Mouse (Mus musculus): ENCODE results near the gene Marc2.

Marc2 gene

GRCm38 (mm10) chr1:184808418-184809012 is 37.7 kb downstream of the Marc2 start:
- DNase-seq (ENCODE audit: low spot score) = no peak

- no peak for DNase-seq (ENCODE audit: low spot score)
These were observed 38.4 kb downstream of the Marc2 start for GRCm38 (mm10) chr1:184807627-184808417.

GRCm38 (mm10) chr1:184807123-184807522 is 39.1 kb downstream of the Marc2 start:
- no peak for DNase-seq (ENCODE audit: low spot score)

- no peak for DNase-seq (ENCODE audit: low spot score)
These were observed 40.5 kb downstream of the Marc2 start for GRCm38 (mm10) chr1:184805749-184806148.

DNA sequence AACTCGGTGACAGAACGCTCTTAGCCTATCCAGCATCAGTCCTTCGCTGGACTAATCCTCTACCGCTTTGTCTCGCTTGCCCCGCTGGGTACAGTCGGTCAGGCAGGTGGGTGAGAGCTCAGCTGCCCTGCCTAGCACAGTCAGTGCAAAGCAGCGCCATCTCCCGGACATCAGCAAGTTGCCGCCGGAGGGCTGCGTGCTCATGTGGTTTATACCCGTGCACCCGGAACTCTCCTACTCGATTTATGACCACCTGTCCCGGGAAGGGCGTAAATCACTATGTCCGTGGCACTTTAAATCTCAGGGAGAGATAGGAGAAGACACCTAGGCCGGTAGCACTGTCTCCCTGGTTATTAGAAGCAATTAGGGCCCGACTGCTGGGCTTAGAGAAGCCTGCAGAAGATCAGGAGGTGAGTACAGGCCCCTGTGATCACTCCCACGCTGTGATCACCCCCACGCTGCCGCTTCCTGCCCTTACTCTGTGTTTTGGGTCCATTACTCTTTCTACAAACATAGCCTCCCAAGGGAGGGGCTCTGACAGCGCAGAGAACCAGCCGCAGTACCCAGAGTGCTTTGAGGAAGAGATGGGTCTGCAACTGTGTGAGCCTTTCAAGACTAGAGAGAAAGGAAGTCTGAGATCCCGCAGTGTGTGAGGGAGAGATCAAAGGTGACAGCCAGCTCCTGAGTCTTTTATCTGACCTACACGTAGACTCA is 52.9 kb downstream of the Marc2 start:
- DNase-seq (ENCODE audit: low spot score) = peak; percentile 75

- no peak for DNase-seq (ENCODE audit: low spot score)
These were observed 55.1 kb downstream of the Marc2 start for GRCm38 (mm10) chr1:184791109-184791508.

DNA sequence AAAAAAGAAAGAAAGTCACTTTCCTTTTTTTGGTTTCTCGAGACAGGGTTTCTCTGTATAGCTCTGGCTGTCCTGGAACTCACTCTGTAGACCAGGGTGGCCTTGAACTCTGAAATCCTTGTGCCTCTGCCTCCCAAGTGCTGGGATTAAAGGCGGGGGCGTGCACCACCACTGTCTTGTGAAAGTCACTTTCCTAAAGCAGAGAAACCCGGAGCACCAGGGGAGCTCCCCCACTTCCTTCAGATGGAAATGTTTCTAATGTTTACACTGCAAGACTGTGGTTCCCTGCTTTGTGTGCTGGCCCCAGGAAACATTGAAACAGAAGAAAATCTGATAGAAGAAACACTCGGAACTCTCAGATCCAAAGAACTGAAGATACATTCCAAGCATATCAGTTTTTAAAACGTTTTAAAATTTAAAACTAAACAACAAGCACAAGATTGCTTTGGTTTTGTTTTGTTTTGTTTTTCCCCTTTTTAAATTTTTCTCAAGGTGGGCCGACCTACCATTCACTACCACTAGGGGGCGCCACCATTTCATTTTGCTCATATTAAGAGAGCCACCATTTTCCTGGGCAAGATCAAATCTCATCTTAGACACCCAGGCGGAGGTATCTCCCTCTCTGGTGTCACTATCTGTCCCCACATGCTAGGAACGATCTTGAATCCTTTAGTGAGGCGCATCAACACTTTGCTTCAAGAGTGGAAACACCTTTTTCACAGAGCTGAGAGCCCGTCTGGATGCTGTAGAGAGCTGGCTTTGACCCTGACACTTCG is 59.7 kb downstream of the Marc2 start:
- no peak for DNase-seq (ENCODE audit: low spot score)

GRCm38 (mm10) chr1:184783641-184784040 is 62.6 kb downstream of the Marc2 start:
- DNase-seq (ENCODE audit: low spot score) = no peak

GRCm38 (mm10) chr1:184782161-184782513 is 64.1 kb downstream of the Marc2 start:
- no peak for DNase-seq (ENCODE audit: low spot score)

DNA sequence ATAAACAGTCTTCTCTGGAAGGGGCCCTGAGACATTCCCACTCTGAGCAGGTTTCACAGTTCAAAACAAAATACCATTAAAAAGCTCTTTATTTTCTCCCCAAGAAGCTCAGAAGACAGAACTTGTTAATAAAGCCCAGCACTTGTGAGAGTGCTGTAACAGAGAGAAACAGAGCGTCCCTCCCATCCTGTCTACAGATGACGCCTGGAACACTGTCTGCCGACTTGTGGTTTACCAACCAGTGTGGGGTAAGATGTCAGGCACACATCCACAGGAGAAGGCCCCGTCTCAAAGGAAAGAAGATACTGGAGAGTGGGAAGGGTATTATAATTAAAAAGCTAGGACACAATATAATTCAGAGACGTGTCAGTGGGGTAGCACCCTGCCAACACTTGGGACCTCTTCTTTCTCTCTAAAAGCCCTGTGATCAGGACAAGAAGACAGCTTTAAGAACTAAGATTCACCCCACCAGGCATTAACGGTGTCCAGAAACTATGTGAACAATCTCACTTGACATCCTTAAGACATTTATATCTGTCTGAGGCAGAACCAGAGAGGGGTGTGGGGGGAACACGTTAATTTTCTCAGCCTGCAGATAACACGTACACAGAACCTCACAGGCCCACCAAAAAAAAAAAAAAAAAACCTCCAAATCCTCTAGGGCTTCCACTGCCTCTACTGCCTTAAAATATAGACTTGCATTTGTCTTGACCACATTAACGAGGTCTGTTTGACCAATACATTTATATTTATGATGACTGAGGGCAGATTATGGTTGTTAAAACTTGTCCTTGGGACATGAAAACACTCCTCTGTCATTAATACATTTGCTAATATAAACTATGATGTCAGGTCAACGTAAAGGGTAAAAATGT is 64.7 kb downstream of the Marc2 start:
- no peak for DNase-seq (ENCODE audit: low spot score)

GRCm38 (mm10) chr1:184778157-184778556 is 68.1 kb downstream of the Marc2 start:
- DNase-seq (ENCODE audit: low spot score) = no peak

- DNase-seq (ENCODE audit: low spot score) = no peak
These were observed 69.0 kb downstream of the Marc2 start for GRCm38 (mm10) chr1:184777061-184777795.

DNA sequence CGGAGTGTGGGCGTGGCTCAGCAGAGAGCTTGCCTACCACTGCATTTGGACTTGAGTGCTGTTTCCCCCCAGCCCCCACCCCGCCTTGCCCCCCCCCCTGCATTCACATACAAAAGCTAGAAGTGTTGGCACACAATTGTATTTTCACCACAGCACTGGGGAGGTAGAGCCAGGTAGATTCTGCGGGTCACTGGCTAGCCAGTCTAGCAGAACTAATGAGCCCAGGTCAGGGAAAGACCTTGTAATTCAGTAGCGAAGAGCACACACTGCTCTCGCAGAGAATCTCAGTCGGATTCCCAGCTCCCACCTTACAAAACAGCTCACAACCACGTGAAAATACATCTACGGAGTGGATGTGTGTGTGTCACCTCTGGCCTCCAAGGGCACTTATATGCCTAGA is 71.0 kb downstream of the Marc2 start:
- DNase-seq (ENCODE audit: low spot score) = no peak

- DNase-seq (ENCODE audit: low spot score) = no peak
These were observed 74.4 kb downstream of the Marc2 start for GRCm38 (mm10) chr1:184771891-184772249.

DNA sequence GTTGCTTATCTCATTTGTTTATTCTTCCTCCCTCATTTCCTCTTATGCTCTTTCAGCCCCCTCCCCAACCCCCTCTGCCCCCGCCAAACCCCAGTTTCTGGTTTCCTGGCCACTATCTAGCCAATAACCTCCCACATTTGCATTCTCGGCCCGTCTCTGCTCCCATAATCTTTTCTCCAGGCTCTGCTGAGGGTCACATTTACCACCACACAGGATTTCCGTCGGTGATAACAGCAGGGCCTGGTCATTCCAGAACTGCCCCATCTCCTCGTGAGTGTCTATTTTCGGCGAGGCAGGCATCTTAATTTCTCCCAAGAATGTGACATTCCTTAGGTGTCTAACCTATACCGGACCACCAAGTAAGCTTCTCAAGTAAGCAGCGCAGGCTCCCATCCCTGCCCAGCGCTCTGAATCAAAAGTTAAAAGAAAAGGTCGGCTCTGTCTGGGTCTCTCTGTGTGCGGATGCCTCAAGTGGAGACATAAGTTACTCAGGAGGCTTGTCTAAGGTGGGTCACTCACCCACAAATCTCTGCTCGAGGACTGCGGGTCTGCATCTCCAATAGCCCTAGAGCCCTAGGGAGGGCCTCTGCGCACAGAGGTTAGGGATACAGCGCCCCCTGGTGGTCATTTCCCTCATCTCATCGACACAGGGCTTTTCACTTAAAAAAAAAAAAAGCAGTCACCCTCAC is 74.9 kb downstream of the Marc2 start:
- peak; percentile 91 for DNase-seq (ENCODE audit: low spot score)

DNA sequence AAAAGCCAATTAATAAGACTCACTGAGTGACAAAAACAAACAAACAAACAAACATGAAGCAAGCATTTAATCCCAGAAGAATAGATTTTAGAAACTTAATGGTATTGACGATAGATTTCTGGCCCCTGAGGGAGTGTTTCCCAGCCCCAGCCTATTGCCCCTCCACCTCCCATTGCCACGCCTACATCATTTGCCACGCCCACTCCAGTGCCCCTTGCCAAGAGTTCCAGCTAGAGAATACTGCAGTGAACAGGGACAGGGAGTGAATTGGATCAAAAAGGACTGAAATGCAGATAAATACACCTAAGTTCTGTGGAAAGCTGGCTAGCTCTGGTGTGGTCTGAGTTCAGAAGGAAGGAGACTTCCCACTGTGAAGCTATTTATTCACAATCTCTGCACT is 82.4 kb downstream of the Marc2 start:
- DNase-seq (ENCODE audit: low spot score) = no peak

Measured in testis, postnatal 10 days (tissue).